Mouse (Mus musculus) stomach, embryonic 14.5 days (tissue): ENCODE measurements around the gene Ubqln4. TPM values are rescaled to one million over a fixed set of nuclear protein-coding genes. Genes with fewer than 3 reads are reported as not detected.

Source experiments
- ATAC-seq: fragments of 200-750 bp; cut with Nextera tagmentation; 2 replicates; pipeline ENCODE4 v1.8.0; 2017; ENCODE audit warnings: low read depth, moderate TSS enrichment; ENCODE audit not compliant: insufficient number of reproducible peaks, insufficient read depth, low FRiP score
- H3K27ac ChIP-seq: fragments of 300-500 bp; sonication (generic); 2 replicates; pipeline ENCODE4 v1.5.1; 2014; ENCODE audit warnings: mild to moderate bottlenecking, low read length, moderate library complexity, mixed read lengths
- H3K27me3 ChIP-seq: fragments of 300-500 bp; sonication (generic); 2 replicates; pipeline ENCODE4 v1.6.1; 2014; ENCODE audit warnings: low read length, control low read depth, mixed read lengths; ENCODE audit not compliant: control insufficient read depth, insufficient read depth
- H3K36me3 ChIP-seq: fragments of 300-500 bp; sonication (generic); 2 replicates; pipeline ENCODE4 v1.6.1; 2014; ENCODE audit warnings: mild to moderate bottlenecking, control low read depth, low read length, moderate library complexity, mixed read lengths; ENCODE audit not compliant: control insufficient read depth, insufficient read depth
- H3K4me1 ChIP-seq: fragments of 300-500 bp; sonication (generic); 2 replicates; pipeline ENCODE4 v1.6.1; 2014; ENCODE audit warnings: low read length, control low read depth, mixed read lengths; ENCODE audit not compliant: control insufficient read depth, insufficient read depth
- H3K4me2 ChIP-seq: fragments of 300-500 bp; sonication (generic); replicated peaks from 2 replicates; pipeline ENCODE4 v1.6.1; 2014; ENCODE audit warnings: low read depth, low read length, control low read depth
- H3K4me3 ChIP-seq: fragments of 300-500 bp; sonication (generic); 2 replicates; pipeline ENCODE4 v1.5.1; 2014; ENCODE audit warnings: low read depth, low read length, control low read depth
- H3K9ac ChIP-seq: fragments of 300-500 bp; sonication (generic); replicated peaks from 2 replicates; pipeline ENCODE4 v1.6.1; 2014; ENCODE audit warnings: low read depth, mild to moderate bottlenecking, control low read depth, low read length, moderate library complexity, mixed read lengths
- H3K9me3 ChIP-seq: fragments of 300-500 bp; sonication (generic); 2 replicates; pipeline ENCODE4 v1.6.1; 2016; ENCODE audit warnings: low read depth, low read length, control low read depth; ENCODE audit not compliant: control insufficient read depth
- WGBS: fragments of 180-500 bp; shearing (Covaris S2); extraction: QIAGEN DNeasy Blood & Tissue Kit; methylation state at CpG from one replicate; pipeline ENCODE4 v1.1.7; 2014; 5-methylcytosine and 5-hydroxymethylcytosine counted together
- polyA plus RNA-seq: library from polyadenylated mRNA; unstranded; fragments of >200 nt; fragmentation: Nextera tagmentation; extraction: Ambion mirVana; gene quantifications from 2 replicates; pipeline ENCODE4 v1.2.1, GENCODE M21; 2014

Ubqln4 gene
- polyA plus RNA-seq, 1 experiment from 2014 or later = 48.4 TPM

GRCm38 (mm10) chr3:88520078-88520477, 33.5 kb upstream of the Ubqln4 start:
- Histone ChIP-seq H3K27ac (no peak overlapping the region), H3K9ac (no peak overlapping the region), H3K4me3 (no peak overlapping the region), H3K4me2 (no peak overlapping the region), H3K4me1 (no peaks in the 10 kb centered on the region), H3K9me3 (no peaks in the 10 kb centered on the region), H3K27me3 (no peaks in the 10 kb centered on the region), H3K36me3 (peaks cover 9% of the 10 kb centered on the region; the same call in 1 of the 2 replicates)
- no peak for ATAC-seq
- 77% methylated on average over 2 of the region's 2 CpGs for WGBS

- H3K9me3 ChIP-seq = no peaks in the 10 kb centered on the region
- no peak for ATAC-seq
- no peak overlapping the region for H3K4me2 ChIP-seq
- WGBS = 93% methylated on average over 6 of the region's 6 CpGs
- no peak overlapping the region for H3K27ac ChIP-seq
- no peak overlapping the region for H3K4me3 ChIP-seq
- H3K27me3 ChIP-seq = no peaks in the 10 kb centered on the region
- no peak overlapping the region for H3K9ac ChIP-seq
- no peaks in the 10 kb centered on the region for H3K4me1 ChIP-seq
- peaks cover 9% of the 10 kb centered on the region; the same call in 1 of the 2 replicates for H3K36me3 ChIP-seq
Measured at GRCm38 (mm10) chr3:88521156-88521555, 32.4 kb upstream of the Ubqln4 start.

- Histone ChIP-seq H3K4me3 (no peak overlapping the region), H3K27me3 (no peaks in the 10 kb centered on the region), H3K4me2 (no peak overlapping the region), H3K27ac (no peak overlapping the region), H3K9me3 (no peaks in the 10 kb centered on the region), H3K9ac (no peak overlapping the region), H3K36me3 (peaks cover 9% of the 10 kb centered on the region; the same call in 1 of the 2 replicates), H3K4me1 (peaks cover 3% of the 10 kb centered on the region; the same call in 1 of the 2 replicates)
- ATAC-seq = no peak
- 35% methylated on average over 9 of the region's 9 CpGs for WGBS
Measured at GRCm38 (mm10) chr3:88521803-88522331, 31.7 kb upstream of the Ubqln4 start.

- H3K4me3 ChIP-seq = no peak overlapping the region
- H3K27me3 ChIP-seq = no peaks in the 10 kb centered on the region
- peaks cover 10% of the 10 kb centered on the region; the same call in 1 of the 2 replicates for H3K4me1 ChIP-seq
- H3K27ac ChIP-seq = no peak overlapping the region
- peaks cover 9% of the 10 kb centered on the region; the same call in 1 of the 2 replicates for H3K36me3 ChIP-seq
- no peak overlapping the region for H3K9ac ChIP-seq
- WGBS = 82% methylated on average over 8 of the region's 8 CpGs
- ATAC-seq = no peak
- H3K9me3 ChIP-seq = no peaks in the 10 kb centered on the region
- no peak overlapping the region for H3K4me2 ChIP-seq
Measured at GRCm38 (mm10) chr3:88523027-88523426, 30.5 kb upstream of the Ubqln4 start.

- Histone ChIP-seq H3K4me2 (no peak overlapping the region), H3K9me3 (no peaks in the 10 kb centered on the region), H3K9ac (no peak overlapping the region), H3K4me3 (no peak overlapping the region), H3K36me3 (peaks cover 9% of the 10 kb centered on the region; the same call in 1 of the 2 replicates), H3K27me3 (no peaks in the 10 kb centered on the region), H3K27ac (no peak overlapping the region), H3K4me1 (peaks cover 24% of the 10 kb centered on the region)
- ATAC-seq = no peak
- WGBS = 92% methylated on average over 5 of the region's 5 CpGs
Measured at GRCm38 (mm10) chr3:88525021-88525420, 28.5 kb upstream of the Ubqln4 start.

GRCm38 (mm10) chr3:88526157-88527131, 27.1 kb upstream of the Ubqln4 start:
- peak; percentile 80 for ATAC-seq
- WGBS = 34% methylated on average over 17 of the region's 17 CpGs
- Histone ChIP-seq H3K9ac (no peak overlapping the region), H3K4me1 (peaks cover 29% of the 10 kb centered on the region), H3K27me3 (no peaks in the 10 kb centered on the region), H3K4me2 (no peak overlapping the region), H3K36me3 (peaks cover 9% of the 10 kb centered on the region; the same call in 1 of the 2 replicates), H3K9me3 (no peaks in the 10 kb centered on the region), H3K4me3 (no peak overlapping the region), H3K27ac (no peak overlapping the region)

- Histone ChIP-seq H3K27me3 (no peaks in the 10 kb centered on the region), H3K9ac (peak overlapping the region; percentile 10; the same call in 1 of the 2 replicates), H3K9me3 (no peaks in the 10 kb centered on the region), H3K36me3 (peaks cover 9% of the 10 kb centered on the region; the same call in 1 of the 2 replicates), H3K4me2 (0 out of 2 replicates have a peak overlapping the region, but pooled peaks have one; percentile 7), H3K4me3 (no peak overlapping the region), H3K27ac (peak overlapping the region; percentile 11; the same call in 1 of the 2 replicates), H3K4me1 (peaks cover 29% of the 10 kb centered on the region)
- WGBS = 36% methylated on average over 8 of the region's 8 CpGs
- ATAC-seq = no peak
Measured at GRCm38 (mm10) chr3:88527565-88527964, 26.0 kb upstream of the Ubqln4 start.

GRCm38 (mm10) chr3:88528646-88529045, 24.9 kb upstream of the Ubqln4 start:
- no peak for ATAC-seq
- Histone ChIP-seq H3K4me1 (peaks cover 29% of the 10 kb centered on the region), H3K9me3 (no peaks in the 10 kb centered on the region), H3K4me3 (no peak overlapping the region), H3K36me3 (peaks cover 4% of the 10 kb centered on the region; the same call in 1 of the 2 replicates), H3K27ac (no peak overlapping the region), H3K27me3 (no peaks in the 10 kb centered on the region), H3K4me2 (no peak overlapping the region), H3K9ac (no peak overlapping the region)
- 78% methylated on average over 11 of the region's 11 CpGs for WGBS
